Mouse (Mus musculus): ENCODE data around the gene Tbk1. TPM values are rescaled to one million over a fixed set of nuclear protein-coding genes. Genes with fewer than 3 reads are reported as not detected.

Tbk1 gene
- total RNA-seq, 2 experiments from 2014 or later: 9.8 to 11.9 TPM

GRCm38 (mm10) chr10:121556263-121556662 lies 30.3 kb downstream of the Tbk1 start:
- no peak for DNase-seq
- intact Hi-C loops (cut with DNase I): loop anchor here (5.0 kb wide), 1 partner anchor 46 kb away; no protein-coding TSS in a partner anchor

- no peak for DNase-seq
- intact Hi-C loops (cut with DNase I): no loop called here
Measured at GRCm38 (mm10) chr10:121550334-121550733, 36.3 kb downstream of the Tbk1 start.

- DNase-seq: no peak
- intact Hi-C loops (cut with DNase I): no loop called here
Measured at GRCm38 (mm10) chr10:121549670-121550069, 36.9 kb downstream of the Tbk1 start.

GRCm38 (mm10) chr10:121547162-121547561 lies 39.4 kb downstream of the Tbk1 start:
- no peak for DNase-seq
- intact Hi-C loops (cut with DNase I): no loop called here

GRCm38 (mm10) chr10:121543577-121543976 lies 43.0 kb downstream of the Tbk1 start:
- DNase-seq: no peak
- intact Hi-C loops (cut with DNase I): no loop called here

- DNase-seq: no peak
- intact Hi-C loops (cut with DNase I): no loop called here
Measured at GRCm38 (mm10) chr10:121542156-121542555, 44.4 kb downstream of the Tbk1 start.

GRCm38 (mm10) chr10:121534995-121535394 lies 51.6 kb downstream of the Tbk1 start:
- no peak for DNase-seq
- intact Hi-C loops (cut with DNase I): no loop called here

GRCm38 (mm10) chr10:121533137-121533872 lies 53.3 kb downstream of the Tbk1 start:
- intact Hi-C loops (cut with DNase I): no loop called here
- DNase-seq: peak in 1 of 2 experiments; percentile 46

GRCm38 (mm10) chr10:121531541-121531940 lies 55.0 kb downstream of the Tbk1 start:
- intact Hi-C loops (cut with DNase I): no loop called here
- DNase-seq: no peak

GRCm38 (mm10) chr10:121530365-121531003 lies 56.1 kb downstream of the Tbk1 start:
- DNase-seq: no peak
- intact Hi-C loops (cut with DNase I): no loop called here

GRCm38 (mm10) chr10:121529261-121529660 lies 57.3 kb downstream of the Tbk1 start:
- no peak for DNase-seq
- intact Hi-C loops (cut with DNase I): no loop called here

GRCm38 (mm10) chr10:121528470-121528869 lies 58.1 kb downstream of the Tbk1 start:
- DNase-seq: no peak
- intact Hi-C loops (cut with DNase I): no loop called here

GRCm38 (mm10) chr10:121527114-121527513 lies 59.5 kb downstream of the Tbk1 start:
- no peak for DNase-seq
- intact Hi-C loops (cut with DNase I): no loop called here

GRCm38 (mm10) chr10:121520923-121521585 lies 65.5 kb downstream of the Tbk1 start:
- no peak for DNase-seq
- intact Hi-C loops (cut with DNase I): no loop called here

- no peak for DNase-seq
- intact Hi-C loops (cut with DNase I): loop anchor here (5.0 kb wide), 1 partner anchor 42 kb away; the partner anchor contains the start of gene Rassf3
Measured at GRCm38 (mm10) chr10:121519710-121520109, 66.9 kb downstream of the Tbk1 start.

GRCm38 (mm10) chr10:121516008-121516600 lies 70.5 kb downstream of the Tbk1 start:
- DNase-seq: peak; percentile 78 to 86
- intact Hi-C loops (cut with DNase I): loop anchor here (1.0 to 5.0 kb wide), 2 partner anchors 39 to 107 kb away; partner anchors contain the start of gene Rassf3

GRCm38 (mm10) chr10:121509751-121510643 lies 76.6 kb downstream of the Tbk1 start:
- intact Hi-C loops (cut with DNase I): no loop called here

GRCm38 (mm10) chr10:121507755-121508544 lies 78.6 kb downstream of the Tbk1 start:
- intact Hi-C loops (cut with DNase I): no loop called here
- no peak for DNase-seq

More at GRCm38 (mm10) chr10:121509751-121510643, 76.6 kb downstream of the Tbk1 start:
- DNase-seq: no peak

All from gastrocnemius, postnatal 36 days (tissue).